Mouse (Mus musculus): Measurements from ENCODE around the gene Cd68. TPM values are rescaled to one million over a fixed set of nuclear protein-coding genes. Genes with fewer than 3 reads are reported as not detected.

Gene Cd68
- 20.5 and 25.2 TPM in 2 replicates for polyA plus RNA-seq (2012; rRNA removed; ENCODE audit: low replicate concordance)

DNA sequence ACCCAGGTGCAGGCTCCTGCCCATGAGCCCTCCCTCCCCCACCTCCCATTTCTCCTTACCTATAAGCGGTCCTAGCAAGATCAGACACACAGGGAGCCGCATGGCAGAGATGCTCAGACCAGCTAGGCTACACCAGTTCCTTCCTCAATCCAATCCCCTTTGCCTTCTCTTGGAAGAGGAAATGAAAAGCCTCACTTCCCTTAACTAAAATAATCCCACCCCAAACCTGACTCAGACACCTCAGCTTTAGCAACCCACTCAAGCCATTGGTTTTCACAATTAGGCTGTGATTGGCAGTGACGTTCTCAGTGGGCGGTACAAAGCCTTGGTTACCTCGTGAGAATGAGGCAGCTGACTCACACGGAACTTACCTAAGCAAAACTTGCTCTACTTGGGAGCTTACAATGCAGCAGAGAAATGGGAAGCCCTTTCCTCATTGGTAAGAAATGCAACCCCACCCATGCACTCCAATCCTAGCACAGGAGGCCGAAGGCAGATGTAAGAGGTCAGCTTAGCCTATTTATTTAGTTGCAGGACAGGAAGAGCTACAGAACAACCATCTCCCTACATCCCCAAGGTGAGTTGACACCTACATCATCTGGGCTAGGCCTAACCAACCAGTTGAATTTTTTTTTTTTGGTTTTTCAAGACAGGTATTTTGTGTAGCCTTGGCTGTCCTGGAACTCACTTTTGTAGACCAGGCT is at the start of gene Cd68:
Gene Cd68 (minus strand): TSS at position 193 of the 704 bp plus-strand sequence.

DNA sequence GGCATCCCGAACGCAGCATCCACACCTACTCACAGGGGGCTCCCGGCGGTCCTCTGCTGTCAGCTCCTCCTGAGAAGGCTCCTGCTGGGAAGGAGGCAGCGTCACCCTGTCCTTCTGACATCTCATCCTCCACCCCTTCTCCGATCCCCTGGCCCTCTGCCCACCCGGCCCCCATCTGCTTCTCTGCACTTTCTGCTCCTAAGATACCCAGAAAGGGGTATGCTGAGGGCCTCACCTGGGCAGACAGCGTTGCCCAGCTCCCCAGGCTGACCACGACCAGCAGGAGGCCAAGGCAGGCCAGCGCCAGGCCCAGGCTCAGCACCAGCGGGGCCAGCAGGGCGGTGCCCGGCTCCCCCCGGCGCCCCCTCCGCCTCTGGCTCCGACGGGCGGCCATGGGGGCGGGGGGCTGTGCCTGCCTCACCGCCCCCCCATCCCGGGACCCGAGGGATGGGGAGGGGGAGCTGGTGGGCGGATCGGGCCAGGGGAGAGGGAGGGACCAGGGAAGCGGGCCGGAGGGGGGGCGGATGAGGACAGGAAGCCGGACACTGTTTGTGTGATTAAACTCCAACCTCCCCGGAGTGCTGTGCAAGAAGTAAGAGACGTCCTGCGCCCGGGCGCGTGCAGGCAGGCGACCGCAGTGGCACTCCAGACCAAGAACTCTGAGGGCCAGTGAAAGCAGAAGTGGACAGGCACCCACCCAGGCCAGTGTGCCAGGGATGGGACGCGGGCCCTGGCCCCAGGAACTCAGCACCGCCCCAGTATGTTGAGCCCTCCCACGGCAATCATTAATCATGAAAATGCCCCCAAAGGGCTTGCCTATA is 29.6 kb upstream of the Cd68 start, which contains the start of the genes Tnfsf12 and Tnfsfm13:
Gene Tnfsf12 (minus strand): TSS at position 489 of the 821 bp plus-strand sequence.
Gene Tnfsfm13 (minus strand): TSS at position 738 of the 821 bp plus-strand sequence.

DNA sequence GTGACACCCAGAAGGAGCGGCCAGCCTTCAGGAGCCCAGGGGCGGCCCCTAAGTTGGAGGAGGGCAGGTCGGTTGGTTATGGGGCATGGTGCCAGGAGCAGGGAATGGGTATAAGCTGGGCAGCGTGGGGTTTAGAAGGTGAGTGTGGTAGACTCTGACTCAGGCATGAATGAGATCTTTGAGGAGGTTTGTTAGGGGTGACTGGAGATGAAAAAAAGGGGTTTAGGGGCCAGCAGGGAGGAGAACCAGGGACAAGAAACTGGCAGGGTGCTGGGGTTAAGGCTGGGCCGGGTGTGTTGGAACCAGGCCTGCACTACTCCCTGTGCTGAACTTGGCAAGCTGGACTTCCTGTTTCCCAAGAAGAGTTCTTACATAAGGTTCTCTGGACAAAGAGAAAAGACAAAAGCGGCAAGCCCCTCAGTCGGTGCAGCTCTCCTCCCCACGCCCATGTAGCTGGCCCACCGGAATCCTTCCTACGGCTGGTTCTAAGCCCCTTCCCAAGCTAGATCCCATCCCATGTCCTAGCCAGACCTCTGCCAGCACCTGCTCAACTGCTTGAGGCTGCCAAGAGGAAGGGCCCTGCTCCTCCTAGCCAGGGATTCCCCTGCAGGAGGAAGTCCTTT is 19.7 kb upstream of the Cd68 start, which contains the start of gene Tnfsf13:
Gene Tnfsf13 (minus strand): TSS at position 259 of the 623 bp plus-strand sequence.

DNA sequence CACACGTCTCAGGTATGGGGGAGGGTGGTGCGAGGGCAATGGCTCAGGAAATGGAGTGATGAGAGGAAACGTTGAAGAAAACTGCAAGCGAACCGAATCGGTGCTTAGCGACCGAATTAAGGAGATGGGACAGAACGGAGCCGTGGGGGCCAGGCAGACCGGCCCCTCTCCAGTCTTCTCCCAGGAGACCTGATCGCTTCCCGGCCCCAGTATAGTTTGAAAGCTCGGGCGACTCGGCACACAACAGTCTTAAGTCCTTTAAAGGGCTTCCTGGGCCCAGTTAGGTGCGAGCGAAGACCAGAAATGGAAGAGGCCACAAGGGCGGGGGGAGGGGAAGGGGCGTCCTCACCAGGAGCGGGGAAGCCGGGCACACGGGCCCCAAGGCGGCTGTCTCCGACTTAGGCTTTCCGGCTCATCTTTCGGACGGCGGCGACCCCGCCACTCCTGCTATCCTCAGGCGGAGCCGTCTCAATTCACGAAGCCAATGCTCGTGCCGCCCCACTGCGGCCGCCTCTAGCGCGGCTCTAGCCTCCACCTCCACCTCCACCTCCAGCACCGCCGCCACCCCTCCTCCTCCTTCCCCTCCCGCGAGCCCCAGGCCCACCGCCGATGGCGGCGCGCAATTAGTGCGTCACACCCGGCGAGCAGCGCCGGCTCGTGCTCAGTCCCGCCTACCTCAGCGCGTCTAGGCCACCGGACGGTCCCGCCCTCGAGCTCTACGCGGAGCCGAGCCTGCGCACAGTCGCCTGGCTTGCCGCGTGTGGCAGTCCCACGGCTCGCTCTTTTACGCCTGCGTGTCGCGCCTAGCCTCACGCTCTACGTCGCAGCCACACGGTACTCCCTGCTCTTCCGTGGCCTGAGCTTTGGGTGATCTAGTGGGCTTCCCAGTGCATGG is 15.6 kb upstream of the Cd68 start, which contains the start of gene Senp3:
Gene Senp3 (minus strand): TSS at position 771 of the 895 bp plus-strand sequence.

DNA sequence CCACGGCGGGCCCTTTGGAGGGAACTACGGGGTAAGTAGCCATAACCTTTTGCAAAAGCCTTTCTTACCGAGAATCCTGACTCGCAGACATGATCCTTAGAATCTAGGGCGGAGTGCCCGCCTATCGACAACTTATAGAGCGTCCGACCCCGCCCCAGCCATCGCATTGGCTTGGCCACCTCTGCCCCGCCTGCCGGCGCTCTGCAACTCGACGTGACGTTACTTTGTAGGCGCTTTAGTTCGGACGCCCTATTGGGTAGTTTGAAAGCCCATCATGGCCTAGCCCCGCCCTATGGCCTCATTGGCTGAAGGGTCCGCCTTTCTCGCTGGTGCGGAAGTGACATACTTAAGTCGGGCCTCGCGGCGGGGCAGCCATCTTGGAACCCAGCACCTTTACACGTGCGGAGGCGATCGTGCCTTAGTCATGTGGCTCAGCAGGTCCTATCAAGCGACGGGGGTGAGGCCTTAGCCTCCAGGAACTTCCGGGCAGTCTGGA is 6.3 kb upstream of the Cd68 start, which contains the start of gene Eif4a1:
Gene Eif4a1 (minus strand): TSS at position 213 of the 496 bp plus-strand sequence.

DNA sequence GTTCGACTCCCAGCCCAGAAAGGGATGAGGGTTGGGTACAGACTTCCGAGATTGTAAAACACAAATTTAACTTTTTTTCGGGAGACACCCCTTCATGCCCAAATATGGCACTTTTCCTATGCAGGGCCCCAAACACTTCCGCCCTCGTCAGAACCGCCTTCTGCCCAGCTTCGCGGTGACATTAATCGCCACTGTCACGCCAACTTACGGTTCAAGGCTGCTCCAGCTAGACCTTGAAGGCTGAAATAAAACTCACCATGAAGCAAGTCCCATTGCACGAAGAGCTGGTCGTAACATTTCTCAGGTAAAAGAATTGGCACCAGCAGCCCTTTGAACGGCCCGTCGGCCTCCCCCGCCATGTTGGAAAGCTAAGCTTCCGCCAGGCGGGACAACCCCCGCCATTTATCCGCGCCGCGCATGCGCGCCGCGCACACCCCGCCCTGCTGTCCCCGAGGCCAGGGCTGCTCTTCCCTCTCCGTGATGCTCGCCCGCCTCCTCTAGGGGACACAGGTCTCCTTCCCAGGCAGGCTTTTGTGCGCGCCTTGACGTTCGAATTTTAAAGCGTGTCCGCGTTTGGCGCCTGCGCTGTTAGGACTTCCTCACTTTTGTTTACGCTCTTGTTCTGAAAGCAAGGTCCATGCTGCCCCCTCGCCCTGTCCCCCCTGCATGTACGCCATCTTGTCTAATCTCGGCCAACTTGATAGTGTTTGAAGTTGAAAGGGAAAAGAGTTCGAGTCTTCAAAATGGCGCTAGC is 3.6 kb downstream of the Cd68 start, which contains the start of gene Mpdu1:
Gene Mpdu1 (minus strand): TSS at position 430 of the 754 bp plus-strand sequence.

DNA sequence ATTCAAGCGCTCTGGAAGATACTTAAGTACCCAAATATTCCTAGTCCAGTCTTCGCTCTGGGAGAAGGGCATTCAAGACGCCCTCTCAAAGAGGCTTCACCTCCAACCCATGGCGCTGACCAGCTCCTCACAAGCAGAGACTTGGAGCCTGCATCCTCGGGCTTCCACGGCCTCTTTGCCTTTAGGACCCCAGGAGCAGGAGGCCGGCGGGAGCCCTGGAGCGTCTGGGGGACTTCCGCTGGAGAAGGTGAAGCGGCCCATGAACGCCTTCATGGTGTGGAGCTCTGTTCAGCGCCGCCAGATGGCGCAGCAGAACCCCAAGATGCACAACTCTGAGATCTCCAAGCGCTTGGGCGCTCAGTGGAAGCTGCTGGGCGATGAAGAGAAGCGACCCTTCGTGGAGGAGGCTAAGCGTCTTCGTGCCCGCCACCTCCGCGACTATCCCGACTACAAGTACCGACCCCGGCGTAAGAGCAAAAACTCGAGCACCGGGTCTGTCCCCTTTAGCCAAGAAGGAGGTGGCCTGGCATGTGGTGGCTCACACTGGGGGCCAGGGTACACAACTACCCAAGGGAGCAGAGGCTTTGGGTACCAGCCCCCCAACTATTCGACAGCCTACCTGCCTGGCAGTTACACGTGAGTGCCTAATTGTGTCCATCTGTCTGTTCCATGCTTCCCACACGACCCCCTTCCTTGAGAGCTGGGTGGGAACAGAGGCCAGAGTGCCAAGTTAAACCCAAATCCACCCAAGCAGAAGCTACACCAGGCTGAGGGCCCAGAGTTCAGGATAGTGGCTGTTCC is 10.5 kb downstream of the Cd68 start, which contains the start of gene Sox15:
Gene Sox15 (plus strand): TSS at position 51 of the 801 bp plus-strand sequence.

DNA sequence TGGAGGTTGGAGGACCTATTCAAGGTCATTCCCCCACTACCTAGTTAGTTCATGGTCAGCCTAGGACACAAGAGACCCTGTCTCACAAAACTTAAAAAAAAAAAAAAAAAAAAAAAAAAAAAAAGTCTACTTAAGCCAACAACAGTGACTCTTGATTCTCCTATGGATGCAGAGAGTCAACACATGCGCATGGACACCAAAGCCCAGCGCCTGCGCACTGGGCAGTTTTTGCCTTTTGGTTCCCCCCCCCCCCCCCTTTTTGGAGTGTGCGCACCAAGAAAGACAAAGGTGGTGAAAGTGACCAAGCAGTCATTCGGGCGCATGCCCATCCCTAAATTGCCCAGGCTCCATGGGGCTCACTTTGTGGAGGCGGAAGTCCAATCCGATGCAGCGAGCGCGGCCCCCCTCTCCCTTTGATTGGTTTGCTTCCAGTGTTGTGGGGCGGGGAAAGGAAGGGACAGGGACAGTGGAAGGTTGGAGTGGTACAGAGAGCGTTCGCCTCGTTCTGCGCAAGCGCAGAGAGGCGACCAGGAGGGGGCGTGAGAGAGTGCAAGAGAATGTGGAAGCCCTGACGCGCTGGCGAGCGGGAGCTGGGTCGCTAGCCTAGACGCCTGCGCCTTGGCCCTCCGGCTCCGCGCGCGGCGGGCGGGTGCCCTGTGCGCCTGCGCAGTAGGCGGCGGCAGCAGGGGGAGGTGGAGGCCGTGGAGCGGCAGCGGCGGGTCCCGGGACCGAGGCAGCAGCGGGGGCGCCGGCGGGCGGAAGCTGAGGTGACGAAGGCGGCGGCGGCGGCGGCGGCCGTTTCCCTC is 33.5 kb downstream of the Cd68 start, which contains the start of gene Fxr2:
Gene Fxr2 (plus strand): TSS at position 707 of the 806 bp plus-strand sequence.

DNA sequence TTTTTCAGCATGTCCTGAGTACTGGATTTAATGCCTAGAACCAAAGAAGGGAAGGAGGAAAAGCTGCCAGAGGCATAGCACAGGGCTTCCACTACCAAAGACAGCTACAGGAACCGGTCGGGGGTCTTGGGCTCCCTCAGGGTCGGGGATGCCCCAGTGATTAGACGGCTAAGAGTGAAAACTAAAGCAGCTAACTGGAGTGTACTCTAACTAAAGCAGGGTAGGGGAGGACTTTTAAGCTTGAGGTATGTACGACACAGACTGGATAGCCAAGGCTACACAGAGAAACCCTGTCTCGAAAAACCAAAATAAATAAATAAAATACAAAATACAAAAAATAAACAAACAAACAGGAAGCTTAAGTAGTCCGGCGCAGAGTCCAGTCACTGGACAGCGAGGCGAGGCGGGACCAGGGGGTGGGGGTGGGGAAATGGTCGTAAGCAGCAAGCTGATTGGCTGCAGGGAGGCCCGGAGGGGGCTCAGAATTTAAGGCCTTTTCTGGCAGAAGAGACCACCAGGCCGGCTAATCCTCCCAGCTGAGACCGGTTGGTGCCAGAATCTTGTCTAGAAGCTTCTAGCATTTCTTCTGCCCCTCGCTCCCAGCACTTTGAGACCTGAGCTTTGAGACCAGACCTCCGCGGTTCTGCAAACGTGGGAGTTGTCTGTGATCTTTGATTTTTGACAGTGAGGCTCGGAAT is 44.2 kb downstream of the Cd68 start, which contains the start of gene Sat2:
Gene Sat2 (plus strand): TSS at position 454 of the 698 bp plus-strand sequence.

DNA sequence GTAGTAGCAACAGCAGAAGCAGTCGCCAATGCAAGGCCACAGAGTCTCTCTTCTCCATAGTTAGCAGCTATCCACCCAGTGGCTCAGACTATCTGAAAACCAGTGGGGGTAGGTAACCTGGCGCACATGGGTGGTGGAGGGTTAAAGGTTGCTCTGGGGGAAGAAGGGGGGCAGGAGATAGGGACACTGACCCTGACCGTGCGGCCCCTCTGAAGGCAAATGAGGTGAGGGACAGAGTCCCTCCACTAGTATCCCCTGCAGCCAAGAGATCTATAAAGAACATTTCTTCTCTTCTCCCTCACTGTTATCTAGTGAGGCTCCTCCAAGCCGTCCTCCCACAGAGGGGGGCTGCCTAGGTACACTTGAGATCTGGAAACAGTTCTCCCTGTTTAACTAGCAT is 48.1 kb downstream of the Cd68 start, which contains the start of gene Shbg:
Gene Shbg (minus strand): TSS at position 101 of the 400 bp plus-strand sequence.

Other genes with a start within 250 kb of the Cd68 start
- gene Dnah2, start 117.0 kb downstream of the Cd68 start, polyA plus RNA-seq (2012; rRNA removed; ENCODE audit: low replicate concordance) = 0.49 and 0.59 TPM in 2 replicates
- 1.4 and 1.6 TPM in 2 replicates for gene Efnb3, start 105.9 kb downstream of the Cd68 start, polyA plus RNA-seq (2012; rRNA removed; ENCODE audit: low replicate concordance)
- gene Wrap53, start 85.9 kb downstream of the Cd68 start, polyA plus RNA-seq (2012; rRNA removed; ENCODE audit: low replicate concordance) = 20.1 and 31.7 TPM in 2 replicates
- gene Trp53, start 85.8 kb downstream of the Cd68 start, polyA plus RNA-seq (2012; rRNA removed; ENCODE audit: low replicate concordance) = 44.5 and 49.2 TPM in 2 replicates
- gene Atp1b2, start 60.2 kb downstream of the Cd68 start, polyA plus RNA-seq (2012; rRNA removed; ENCODE audit: low replicate concordance) = 3.0 and 5.0 TPM in 2 replicates
- gene Shbg, start 48.2 kb downstream of the Cd68 start, polyA plus RNA-seq (2012; rRNA removed; ENCODE audit: low replicate concordance) = not detected in 2 replicates
- gene Sat2, start 44.1 kb downstream of the Cd68 start, polyA plus RNA-seq (2012; rRNA removed; ENCODE audit: low replicate concordance) = 1.4 TPM in 2 replicates
- gene Fxr2, start 33.2 kb downstream of the Cd68 start, polyA plus RNA-seq (2012; rRNA removed; ENCODE audit: low replicate concordance) = 37.9 and 40.8 TPM in 2 replicates
- 0.26 TPM in 1 of 2 replicates, not detected in the other for gene Sox15, start 10.8 kb downstream of the Cd68 start, polyA plus RNA-seq (2012; rRNA removed; ENCODE audit: low replicate concordance)
- gene Mpdu1, start 3.5 kb downstream of the Cd68 start, polyA plus RNA-seq (2012; rRNA removed; ENCODE audit: low replicate concordance) = 184 and 214 TPM in 2 replicates
- 71.8 and 97.2 TPM in 2 replicates for gene Eif4a1, start 6.3 kb upstream of the Cd68 start, polyA plus RNA-seq (2012; rRNA removed; ENCODE audit: low replicate concordance)
- gene Senp3, start 15.9 kb upstream of the Cd68 start, polyA plus RNA-seq (2012; rRNA removed; ENCODE audit: low replicate concordance) = 15.6 and 17.3 TPM in 2 replicates
- 11.1 and 13.6 TPM in 2 replicates for gene Tnfsf13, start 19.6 kb upstream of the Cd68 start, polyA plus RNA-seq (2012; rRNA removed; ENCODE audit: low replicate concordance)
- gene Tnfsf12, start 29.7 kb upstream of the Cd68 start, polyA plus RNA-seq (2012; rRNA removed; ENCODE audit: low replicate concordance) = 17.8 and 19.2 TPM in 2 replicates
- gene Tnfsfm13, start 29.9 kb upstream of the Cd68 start, polyA plus RNA-seq (2012; rRNA removed; ENCODE audit: low replicate concordance) = 3.7 and 4.7 TPM in 2 replicates
- gene Polr2a, start 92.5 kb upstream of the Cd68 start, polyA plus RNA-seq (2012; rRNA removed; ENCODE audit: low replicate concordance) = 22.0 and 29.9 TPM in 2 replicates
- gene Slc35g3, start 95.8 kb upstream of the Cd68 start, polyA plus RNA-seq (2012; rRNA removed; ENCODE audit: low replicate concordance) = 0.13 TPM in 1 of 2 replicates, not detected in the other
- 7.0 and 19.2 TPM in 2 replicates for gene Zbtb4, start 99.8 kb upstream of the Cd68 start, polyA plus RNA-seq (2012; rRNA removed; ENCODE audit: low replicate concordance)
- 3.8 and 6.8 TPM in 2 replicates for gene Chrnb1, start 129.8 kb upstream of the Cd68 start, polyA plus RNA-seq (2012; rRNA removed; ENCODE audit: low replicate concordance)
- 2.7 and 6.1 TPM in 2 replicates for gene Fgf11, start 135.7 kb upstream of the Cd68 start, polyA plus RNA-seq (2012; rRNA removed; ENCODE audit: low replicate concordance)
- 44.7 and 80.5 TPM in 2 replicates for gene Tmem102, start 139.5 kb upstream of the Cd68 start, polyA plus RNA-seq (2012; rRNA removed; ENCODE audit: low replicate concordance)
- not detected in 2 replicates for gene Gm39566, start 149.1 kb upstream of the Cd68 start, polyA plus RNA-seq (2012; rRNA removed; ENCODE audit: low replicate concordance)
- gene Spem2, start 152.3 kb upstream of the Cd68 start, polyA plus RNA-seq (2012; rRNA removed; ENCODE audit: low replicate concordance) = not detected in 2 replicates
- gene Spem1, start 156.0 kb upstream of the Cd68 start, polyA plus RNA-seq (2012; rRNA removed; ENCODE audit: low replicate concordance) = 0.09 and 0.13 TPM in 2 replicates
- 6.9 and 15.5 TPM in 2 replicates for gene Nlgn2, start 171.6 kb upstream of the Cd68 start, polyA plus RNA-seq (2012; rRNA removed; ENCODE audit: low replicate concordance)
- gene Tmem256, start 172.4 kb upstream of the Cd68 start, polyA plus RNA-seq (2012; rRNA removed; ENCODE audit: low replicate concordance) = 102 and 130 TPM in 2 replicates
- 39.3 and 58.9 TPM in 2 replicates for gene Plscr3, start 180.2 kb upstream of the Cd68 start, polyA plus RNA-seq (2012; rRNA removed; ENCODE audit: low replicate concordance)
- gene Tnk1, start 192.6 kb upstream of the Cd68 start, polyA plus RNA-seq (2012; rRNA removed; ENCODE audit: low replicate concordance) = 34.8 and 47.5 TPM in 2 replicates
- not detected in 2 replicates for gene Tmem95, start 211.9 kb upstream of the Cd68 start, polyA plus RNA-seq (2012; rRNA removed; ENCODE audit: low replicate concordance)
- gene Kctd11, start 215.3 kb upstream of the Cd68 start, polyA plus RNA-seq (2012; rRNA removed; ENCODE audit: low replicate concordance) = 2.0 and 2.3 TPM in 2 replicates
- gene Acap1, start 229.4 kb upstream of the Cd68 start, polyA plus RNA-seq (2012; rRNA removed; ENCODE audit: low replicate concordance) = 7.4 and 13.8 TPM in 2 replicates
- gene 2810408A11Rik, start 234.8 kb upstream of the Cd68 start, polyA plus RNA-seq (2012; rRNA removed; ENCODE audit: low replicate concordance) = 2.1 and 3.0 TPM in 2 replicates
- gene Neurl4, start 234.9 kb upstream of the Cd68 start, polyA plus RNA-seq (2012; rRNA removed; ENCODE audit: low replicate concordance) = 20.1 and 23.0 TPM in 2 replicates
- gene Gps2, start 247.7 kb upstream of the Cd68 start, polyA plus RNA-seq (2012; rRNA removed; ENCODE audit: low replicate concordance) = 106 and 110 TPM in 2 replicates